Mouse (Mus musculus): ENCODE measurements around the gene Adgrf1. TPM values are rescaled to one million over a fixed set of nuclear protein-coding genes. Genes with fewer than 3 reads are reported as not detected.

Gene Adgrf1
- total and polyA plus RNA-seq, 3 experiments: not detected

DNA sequence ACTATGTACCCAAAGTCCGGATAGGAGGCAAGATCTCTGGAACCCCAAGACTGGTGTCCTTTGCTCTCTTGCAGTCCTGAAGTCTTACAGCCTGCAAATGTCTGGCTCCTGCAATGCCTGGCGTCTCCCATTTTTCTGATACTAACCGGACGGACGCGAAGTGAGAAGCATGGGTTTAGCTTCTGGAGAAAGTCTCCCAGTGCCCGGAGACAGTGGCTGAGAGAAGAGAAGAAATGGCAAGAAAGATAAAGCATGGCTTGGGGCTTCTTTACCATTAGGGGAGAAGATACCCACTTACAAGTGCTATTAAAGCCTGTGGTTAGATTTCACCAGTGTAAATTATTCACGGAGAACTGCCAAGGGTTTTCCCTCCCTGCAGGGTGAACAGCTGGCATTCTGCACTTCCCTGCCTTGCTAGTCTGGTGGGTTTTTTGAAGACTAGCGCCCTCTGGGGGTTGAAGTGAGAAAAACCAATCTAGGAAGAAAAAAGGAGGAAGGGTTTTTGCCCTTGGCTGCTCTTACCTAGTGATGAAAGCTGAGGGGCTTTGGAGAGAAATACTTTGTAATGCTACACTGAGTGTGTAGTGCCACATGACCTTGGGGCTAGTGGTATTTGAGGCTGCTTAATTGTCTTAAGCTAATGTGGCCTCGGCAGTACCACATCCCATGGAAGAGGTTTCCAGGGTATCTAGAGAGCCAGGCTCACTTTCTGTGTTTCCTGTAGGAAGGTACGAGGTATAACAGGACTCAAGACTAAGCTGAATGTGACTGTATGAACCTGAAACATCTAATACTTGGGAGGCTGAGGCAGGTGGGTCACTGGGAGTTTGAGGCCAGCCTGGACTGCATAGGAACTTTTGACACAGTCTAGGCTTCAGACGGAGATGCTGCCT is 40.3 kb upstream of the Adgrf1 start:
- H3K36me3 ChIP-seq (replicated peaks in 1 of 2; ENCODE audit: control insufficient read depth in 1 of 2, insufficient read depth in 1 of 2, low read length in 1 of 2): no peaks in the 10 kb centered on the region
- TF ChIP-seq HCFC1 (IDR thresholded peaks at IDR 0.05; ENCODE audit: low read depth, low read length): no peak
- TF ChIP-seq SMC3 (IDR thresholded peaks at IDR 0.05; ENCODE audit: low read depth, low read length): peak; percentile 25
- TF ChIP-seq GABPA (IDR thresholded peaks at IDR 0.05; ENCODE audit: insufficient replicate concordance, low read depth, low read length): no peak
- TF ChIP-seq CTCF (conservative IDR thresholded peaks at IDR 0.05 in 1 of 2, IDR thresholded peaks at IDR 0.05 in 1 of 2; ENCODE audit: low read depth in 2 of 2, low read length in 2 of 2): peak in 1 of 2 experiments; percentile 39; a peak in 3 of 4 replicates
- peak; percentile 34 for TF ChIP-seq RAD21 (IDR thresholded peaks at IDR 0.05; ENCODE audit: low read depth, low read length)
- TF ChIP-seq USF2 (conservative IDR thresholded peaks at IDR 0.05; ENCODE audit: low read depth, low read length): no peak
- peaks cover 0 to 18% of the 10 kb centered on the region in 2 experiments; a peak in 2 of 4 replicates for H3K4me1 ChIP-seq (ENCODE audit: control insufficient read depth in 1 of 2, insufficient read depth in 2 of 2)
- H3K27me3 ChIP-seq (replicated peaks): no peaks in the 10 kb centered on the region
- DNase-seq (ENCODE audit: extremely low read depth): peak; percentile 58
- no peaks in the 10 kb centered on the region for H3K79me2 ChIP-seq (replicated peaks; ENCODE audit: control insufficient read depth, extremely low read depth, insufficient read depth, poor library complexity, severe bottlenecking)
- no peak overlapping the region for H3K27ac ChIP-seq (ENCODE audit: insufficient read depth, low read depth)
- H3K9me3 ChIP-seq (replicated peaks; ENCODE audit: low read length): peaks cover 49% of the 10 kb centered on the region
- no peak overlapping the region for H3K4me2 ChIP-seq (ENCODE audit: insufficient read depth, low read depth, poor library complexity, severe bottlenecking)
- in situ Hi-C loops (cut with MboI; ENCODE audit: low pct_ligation_motif_present, low pct_unique_long_range_greater_than_20kb, low sequenced_read_pairs): loop anchor here (25.0 kb wide), 1 partner anchor 218 kb away; the partner anchor contains the start of gene Tnfrsf21
- dilution Hi-C loops (cut with MboI; ENCODE audit: extremely low pct_ligation_motif_present, extremely low pct_unique_long_range_greater_than_20kb, low sequenced_read_pairs): no loop called here
- H3K9ac ChIP-seq (ENCODE audit: insufficient read depth, low read depth): no peak overlapping the region
- H3K4me3 ChIP-seq (replicated peaks in 1 of 3; ENCODE audit: low read depth in 2 of 3, low read length in 2 of 3, poor library complexity in 1 of 3): no peak overlapping the region

DNA sequence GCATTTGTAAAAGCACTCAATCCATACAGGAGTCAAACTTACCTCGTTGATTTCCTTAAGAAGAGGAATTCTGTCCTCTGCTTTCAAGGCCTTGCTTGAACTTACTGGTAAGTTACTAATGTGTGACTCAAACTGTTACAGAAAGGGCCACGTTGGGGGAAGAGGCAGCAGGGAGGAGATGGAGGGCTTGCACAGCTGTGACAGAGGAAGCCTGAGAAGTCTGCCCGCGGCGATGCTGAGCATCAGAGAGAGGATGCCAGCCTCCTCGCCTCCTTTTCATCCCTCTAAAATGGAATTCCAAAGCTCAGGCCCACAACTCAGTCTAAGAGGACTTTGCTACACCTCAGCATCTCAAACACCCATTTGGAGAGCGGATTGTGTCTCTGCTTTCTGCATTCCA is 39.3 kb upstream of the Adgrf1 start:
- no peak for DNase-seq (ENCODE audit: extremely low read depth)
- H3K4me3 ChIP-seq (replicated peaks in 1 of 3; ENCODE audit: low read depth in 2 of 3, low read length in 2 of 3, poor library complexity in 1 of 3): no peak overlapping the region
- no peak overlapping the region for H3K27ac ChIP-seq (ENCODE audit: insufficient read depth, low read depth)
- dilution Hi-C loops (cut with MboI; ENCODE audit: extremely low pct_ligation_motif_present, extremely low pct_unique_long_range_greater_than_20kb, low sequenced_read_pairs) (no loop called here), in situ Hi-C loops (cut with MboI; ENCODE audit: low pct_ligation_motif_present, low pct_unique_long_range_greater_than_20kb, low sequenced_read_pairs) (loop anchor here (25.0 kb wide), 1 partner anchor 219 kb away; the partner anchor contains the start of gene Tnfrsf21)
- no peak overlapping the region for H3K4me2 ChIP-seq (ENCODE audit: insufficient read depth, low read depth, poor library complexity, severe bottlenecking)
- TF ChIP-seq JUN (IDR thresholded peaks at IDR 0.05; ENCODE audit: insufficient read depth, low read depth, low read length) (no peak), SIN3A (IDR thresholded peaks at IDR 0.05; ENCODE audit: low read length) (no peak), KAT2A (IDR thresholded peaks at IDR 0.05; ENCODE audit: insufficient replicate concordance, low read length) (no peak), IRF4 (IDR thresholded peaks at IDR 0.05; ENCODE audit: low read depth, low read length) (no peak), MYC (IDR thresholded peaks at IDR 0.05; ENCODE audit: low read depth, low read length) (no peak), ZMIZ1 (IDR thresholded peaks at IDR 0.05; ENCODE audit: low read depth, low read length) (no peak), CTCF (conservative IDR thresholded peaks at IDR 0.05 in 1 of 2, IDR thresholded peaks at IDR 0.05 in 1 of 2; ENCODE audit: low read depth in 2 of 2, low read length in 2 of 2) (no peak), ZNF384 (IDR thresholded peaks at IDR 0.05; ENCODE audit: low read depth, low read length) (no peak)
- H3K36me3 ChIP-seq (replicated peaks in 1 of 2; ENCODE audit: control insufficient read depth in 1 of 2, insufficient read depth in 1 of 2, low read length in 1 of 2): no peaks in the 10 kb centered on the region
- no peaks in the 10 kb centered on the region for H3K27me3 ChIP-seq (replicated peaks)
- H3K4me1 ChIP-seq (ENCODE audit: control insufficient read depth in 1 of 2, insufficient read depth in 2 of 2): peaks cover 0 to 20% of the 10 kb centered on the region in 2 experiments; a peak in 2 of 4 replicates
- no peak overlapping the region for H3K9ac ChIP-seq (ENCODE audit: insufficient read depth, low read depth)
- H3K79me2 ChIP-seq (replicated peaks; ENCODE audit: control insufficient read depth, extremely low read depth, insufficient read depth, poor library complexity, severe bottlenecking): no peaks in the 10 kb centered on the region
- H3K9me3 ChIP-seq (replicated peaks; ENCODE audit: low read length): peaks cover 50% of the 10 kb centered on the region
